ENCODE assay signal across 18 mouse cellular contexts in the genomic region with DNA sequence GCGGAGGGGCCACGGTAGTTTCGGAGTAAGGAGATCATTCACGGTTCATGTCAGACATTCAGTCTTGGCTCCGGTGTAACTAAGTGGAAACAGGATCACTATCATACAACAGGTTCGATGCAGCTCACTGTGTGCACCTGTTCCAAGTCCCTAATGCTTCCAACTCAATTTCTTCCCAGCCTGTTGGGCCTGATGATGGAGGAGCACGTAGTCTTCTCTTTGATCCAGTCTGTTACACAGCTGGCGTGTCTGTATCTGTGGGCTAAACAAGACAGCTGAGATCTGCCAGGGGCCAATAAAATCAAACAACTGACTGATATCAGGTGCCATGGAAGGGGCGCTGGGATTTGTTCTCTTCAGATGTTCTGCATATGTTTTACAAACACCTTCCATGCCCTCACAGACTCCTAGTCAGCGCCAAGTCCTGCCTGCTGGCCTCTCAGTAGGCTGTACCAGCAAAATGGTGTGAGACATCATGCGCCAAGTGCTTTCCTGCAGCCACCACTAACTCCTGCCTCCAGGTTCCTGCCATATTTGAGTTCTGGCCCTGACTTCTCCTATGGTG. TPM values are rescaled to one million over a fixed set of nuclear protein-coding genes. Genes with fewer than 3 reads are reported as not detected.
DNase-seq lines count a peak whose midpoint lies in the region; ATAC-seq and TF ChIP-seq lines count a peak whose summit lies in the region.
"Had no signal": no experiment of that assay in that cellular context is flagged by ENCODE, and none has a peak within 500 bp of the region (broad histone marks: within the 10 kb centered on the region; RNA-seq: fewer than 3 reads in every experiment).

No protein-coding gene starts in this region.

- H3K4me1 ChIP-seq in limb, embryonic 13.5 days = no peaks in the 10 kb centered on the region
- H3K4me1 ChIP-seq in limb, embryonic 10.5 days = no peaks in the 10 kb centered on the region
- H3K4me1 ChIP-seq in limb, embryonic 14.5 days (ENCODE audit: control insufficient read depth, insufficient read depth, low read length) = no peaks in the 10 kb centered on the region
- H3K4me1 ChIP-seq: embryonic facial prominence, embryonic 13.5 days; forebrain, embryonic 13.5 days; forebrain, embryonic 15.5 days had no signal

- intact Hi-C loops in heart, postnatal 36 days (cut with DNase I) = no loop called here

- DNase-seq in heart, adult 11 months = peak; percentile 81
- DNase-seq in heart, postnatal 36 days = no peak
- DNase-seq in limb, embryonic 10.5 days (ENCODE audit: low spot score) = no peak
- peak; percentile 11 for DNase-seq in limb, embryonic 14.5 days (ENCODE audit: low spot score)
- DNase-seq in adrenal gland, postnatal 10 days = no peak
- DNase-seq: adrenal gland, adult 2 months; adrenal gland, postnatal 14 days; adrenal gland, postnatal 36 days; cerebellum, adult 11-12 months; cerebellum, adult 2 months; cerebellum, adult 9-10 months; cerebellum, postnatal 25 days; forebrain, postnatal 0 days had no signal

- no peak overlapping the region for H3K27ac ChIP-seq in limb, embryonic 13.5 days
- no peak overlapping the region for H3K27ac ChIP-seq in limb, embryonic 10.5 days
- no peak overlapping the region for H3K27ac ChIP-seq in limb, embryonic 14.5 days (replicated peaks; ENCODE audit: low read depth, low read length)
- H3K27ac ChIP-seq: embryonic facial prominence, embryonic 13.5 days; forebrain, embryonic 13.5 days; forebrain, embryonic 15.5 days had no signal

- H3K9ac ChIP-seq in limb, embryonic 13.5 days = no peak overlapping the region
- no peak overlapping the region for H3K9ac ChIP-seq in limb, embryonic 14.5 days (ENCODE audit: low read depth, low read length, severe bottlenecking)
- H3K9ac ChIP-seq: embryonic facial prominence, embryonic 13.5 days; forebrain, embryonic 13.5 days; forebrain, embryonic 15.5 days; forebrain, postnatal 0 days had no signal

- H3K4me2 ChIP-seq in limb, embryonic 13.5 days (replicated peaks) = no peak overlapping the region
- H3K4me2 ChIP-seq in limb, embryonic 14.5 days (replicated peaks; ENCODE audit: low read depth, low read length, severe bottlenecking) = no peak overlapping the region
- H3K4me2 ChIP-seq in myocyte (ENCODE audit: low read depth) = no peak overlapping the region
- H3K4me2 ChIP-seq: embryonic facial prominence, embryonic 13.5 days; forebrain, embryonic 13.5 days; forebrain, embryonic 15.5 days had no signal

- no peak for TF ChIP-seq POLR2A in limb, embryonic 14.5 days (IDR thresholded peaks at IDR 0.05; ENCODE audit: borderline replicate concordance, extremely low read depth, insufficient read depth, insufficient read length)
- TF ChIP-seq POLR2A in myocyte (IDR thresholded peaks at IDR 0.05; ENCODE audit: insufficient read length, low read depth) = no peak

- no peak overlapping the region for H3ac ChIP-seq in myocyte (ENCODE audit: control insufficient read depth, insufficient read length)

- H3K36me3 ChIP-seq in limb, embryonic 13.5 days = no peaks in the 10 kb centered on the region
- no peaks in the 10 kb centered on the region for H3K36me3 ChIP-seq in limb, embryonic 10.5 days
- H3K36me3 ChIP-seq in limb, embryonic 14.5 days (ENCODE audit: control insufficient read depth, insufficient read depth, low read length) = no peaks in the 10 kb centered on the region
- no peaks in the 10 kb centered on the region for H3K36me3 ChIP-seq in myocyte (ENCODE audit: control insufficient read depth, insufficient read depth)
- H3K36me3 ChIP-seq: embryonic facial prominence, embryonic 13.5 days; forebrain, embryonic 15.5 days had no signal

- H3K4me3 ChIP-seq in limb, embryonic 13.5 days = no peak overlapping the region
- H3K4me3 ChIP-seq in limb, embryonic 10.5 days = no peak overlapping the region
- no peak overlapping the region for H3K4me3 ChIP-seq in limb, embryonic 14.5 days (replicated peaks; ENCODE audit: low read length)
- H3K4me3 ChIP-seq in myocyte = no peak overlapping the region
- H3K4me3 ChIP-seq: embryonic facial prominence, embryonic 13.5 days; forebrain, embryonic 13.5 days; forebrain, embryonic 15.5 days had no signal

- H3K9me3 ChIP-seq in limb, embryonic 13.5 days = no peaks in the 10 kb centered on the region
- no peaks in the 10 kb centered on the region for H3K9me3 ChIP-seq in limb, embryonic 10.5 days (replicated peaks)
- H3K9me3 ChIP-seq in limb, embryonic 14.5 days (ENCODE audit: control insufficient read depth, low read length) = no peaks in the 10 kb centered on the region
- H3K9me3 ChIP-seq: embryonic facial prominence, embryonic 13.5 days; forebrain, embryonic 13.5 days; forebrain, embryonic 15.5 days had no signal

- H3K79me2 ChIP-seq in myocyte (ENCODE audit: control insufficient read depth, insufficient read depth) = no peaks in the 10 kb centered on the region

- 70% methylated on average over 11 of the region's 11 CpGs for WGBS in limb, embryonic 13.5 days
- 88% methylated on average over 11 of the region's 11 CpGs for WGBS in limb, embryonic 10.5 days
- WGBS in limb, embryonic 14.5 days = 71% methylated on average over 11 of the region's 11 CpGs

- H3K27me3 ChIP-seq in limb, embryonic 13.5 days = no peaks in the 10 kb centered on the region
- no peaks in the 10 kb centered on the region for H3K27me3 ChIP-seq in limb, embryonic 10.5 days (ENCODE audit: low read depth, poor library complexity, severe bottlenecking)
- H3K27me3 ChIP-seq in limb, embryonic 14.5 days (ENCODE audit: control insufficient read depth, insufficient read depth, low read length) = no peaks in the 10 kb centered on the region
- no peaks in the 10 kb centered on the region for H3K27me3 ChIP-seq in myocyte (ENCODE audit: control insufficient read depth, insufficient read depth, insufficient read length)
- H3K27me3 ChIP-seq: embryonic facial prominence, embryonic 13.5 days; forebrain, embryonic 13.5 days; forebrain, embryonic 15.5 days had no signal

- ATAC-seq in limb, embryonic 13.5 days (ENCODE audit: low FRiP score, low read depth) = peak; percentile 52; the same call in 1 of the 2 replicates
- peak; percentile 74 for ATAC-seq in limb, embryonic 14.5 days (ENCODE audit: low FRiP score, low read depth)
- ATAC-seq: forebrain, embryonic 13.5 days; forebrain, embryonic 15.5 days; forebrain, postnatal 0 days had no signal

TF ChIP-seq in myocyte, 11 proteins besides CTCF, POLR2A, EP300 and RAD21:
- TF ChIP-seq MYOD1 (IDR thresholded peaks at IDR 0.05; ENCODE audit: control insufficient read depth in 1 of 3, insufficient read length in 2 of 3, low read depth in 2 of 3) (peak in 2 of 3 experiments; percentile 25 to 40), MAX (IDR thresholded peaks at IDR 0.05; ENCODE audit: low read depth) (no peak)

RNA-seq across cellular contexts. Expression of a gene that starts 34.4 kb away (rescaled TPM):
- 10 to 100 TPM; 65.7 to 69.5 TPM for total RNA-seq in heart, postnatal 36 days (2021)
- 192 and 209 TPM in 2 replicates for polyA plus RNA-seq in limb, embryonic 13.5 days (2015; fragmentation: Nextera tagmentation; extraction: Ambion mirVana)
- polyA plus RNA-seq in limb, embryonic 10.5 days (2016; fragmentation: Nextera tagmentation; extraction: Ambion mirVana) = 255 and 295 TPM in 2 replicates
- polyA plus RNA-seq in limb, embryonic 14.5 days (2012; rRNA removed) = 49.3 and 121 TPM in 2 replicates
- 171 and 173 TPM in 2 replicates for polyA plus RNA-seq in limb, embryonic 14.5 days (2014; fragmentation: Nextera tagmentation; extraction: Ambion mirVana)
- polyA plus RNA-seq in myocyte (2012; fragmentation: generic; extraction: Trizol) = 195 TPM
- 10 to 100 TPM; 96.8 to 100.0 TPM for total RNA-seq in adrenal gland, postnatal 10 days (2021)

RNA-seq across cellular contexts. Expression of a gene that starts 34.8 kb away (rescaled TPM):
- total RNA-seq in heart, postnatal 36 days (2021) = 10 to 100 TPM; 41.8 to 44.2 TPM
- polyA plus RNA-seq in limb, embryonic 13.5 days (2015; fragmentation: Nextera tagmentation; extraction: Ambion mirVana) = 29.2 and 30.2 TPM in 2 replicates
- polyA plus RNA-seq in limb, embryonic 10.5 days (2016; fragmentation: Nextera tagmentation; extraction: Ambion mirVana) = 26.1 and 32.3 TPM in 2 replicates
- polyA plus RNA-seq in limb, embryonic 14.5 days (2012; rRNA removed) = 34.0 and 37.5 TPM in 2 replicates
- polyA plus RNA-seq in limb, embryonic 14.5 days (2014; fragmentation: Nextera tagmentation; extraction: Ambion mirVana) = 35.1 and 39.2 TPM in 2 replicates
- 17.5 TPM for polyA plus RNA-seq in myocyte (2012; fragmentation: generic; extraction: Trizol)
- total RNA-seq in adrenal gland, postnatal 10 days (2021) = 10 to 100 TPM; 51.3 to 57.3 TPM

Comparison
In these comparisons a context has a peak if more than half of its experiments do, and no peak if none do; other contexts are left out.
1. DNase-seq: peak in heart, adult 11 months (single experiment) and limb, embryonic 14.5 days (single experiment); none in heart, postnatal 36 days (0 of 2), limb, embryonic 10.5 days (single experiment) and adrenal gland, postnatal 10 days (single experiment).